Mouse (Mus musculus) olfactory bulb, adult 2 months (tissue): ENCODE results near the gene B4galt5. TPM values are rescaled to one million over a fixed set of nuclear protein-coding genes. Genes with fewer than 3 reads are reported as not detected.

ENCODE experiments used
- H3K27ac ChIP-seq: fragments of 200-500 bp; 2 replicates; pipeline ENCODE4 v1.5.1; 2012; ENCODE audit warnings: low read depth, low read length; ENCODE audit not compliant: insufficient read depth
- H3K4me1 ChIP-seq: fragments of 200-500 bp; 2 replicates; pipeline ENCODE4 v1.6.1; 2012; ENCODE audit warnings: low read length; ENCODE audit not compliant: control insufficient read depth, insufficient read depth
- H3K4me3 ChIP-seq: fragments of 200-500 bp; 2 replicates; pipeline ENCODE4 v1.5.1; 2012; ENCODE audit warnings: mild to moderate bottlenecking, low read depth, low read length, moderate library complexity; ENCODE audit not compliant: insufficient read depth
- CTCF ChIP-seq: fragments of 200-500 bp; IDR thresholded peaks from 2 replicates; pipeline ENCODE4 v1.5.1; 2012; ENCODE audit warnings: low read depth, mild to moderate bottlenecking, low read length, moderate library complexity; ENCODE audit not compliant: insufficient read depth
- POLR2A ChIP-seq: fragments of 200-500 bp; IDR thresholded peaks from 2 replicates; pipeline ENCODE4 v1.6.1; 2012; ENCODE audit warnings: mild to moderate bottlenecking, low read depth, low read length, moderate library complexity; ENCODE audit not compliant: insufficient read depth
- WGBS: fragments of 180-500 bp; shearing (Covaris S2); methylation state at CpG from one replicate; pipeline ENCODE4 v1.1.7; 2018; 5-methylcytosine and 5-hydroxymethylcytosine counted together
- polyA plus RNA-seq: library from polyadenylated mRNA; stranded (reverse); fragments of >200 nt; gene quantifications from 2 replicates; pipeline ENCODE4 v1.2.4, GENCODE M21; 2012; ENCODE audit warnings: low replicate concordance; ENCODE audit not compliant: missing spikeins, insufficient read depth, insufficient read length

Gene B4galt5
- polyA plus RNA-seq, 1 experiment, result not detected

- TF ChIP-seq POLR2A (no peak), CTCF (no peak)
- Histone ChIP-seq H3K4me1 (no peaks in the 10 kb centered on the region), H3K27ac (no peak overlapping the region), H3K4me3 (no peak overlapping the region)
- WGBS, result 64% methylated on average over 7 of the region's 7 CpGs
Measured at GRCm38 (mm10) chr2:167367325-167367724, 18.3 kb upstream of the B4galt5 start.

GRCm38 (mm10) chr2:167365063-167365462 is 16.1 kb upstream of the B4galt5 start:
- TF ChIP-seq POLR2A, result no peak
- TF ChIP-seq CTCF, result no peak
- no peaks in the 10 kb centered on the region for H3K4me1 ChIP-seq
- no peak overlapping the region for H3K4me3 ChIP-seq
- H3K27ac ChIP-seq, result no peak overlapping the region
- WGBS, result 100% methylated on average over 2 of the region's 2 CpGs

- 82% methylated on average over 9 of the region's 9 CpGs for WGBS
- Histone ChIP-seq H3K4me3 (no peak overlapping the region), H3K27ac (no peak overlapping the region), H3K4me1 (peaks cover 4% of the 10 kb centered on the region)
- TF ChIP-seq POLR2A (no peak), CTCF (no peak)
Measured at GRCm38 (mm10) chr2:167363272-167364045, 14.5 kb upstream of the B4galt5 start.

- no peak for TF ChIP-seq CTCF
- TF ChIP-seq POLR2A, result no peak
- WGBS, result 40% methylated on average over 2 of the region's 2 CpGs
- H3K4me1 ChIP-seq, result peaks cover 4% of the 10 kb centered on the region
- no peak overlapping the region for H3K4me3 ChIP-seq
- no peak overlapping the region for H3K27ac ChIP-seq
Measured at GRCm38 (mm10) chr2:167358499-167358898, 9.5 kb upstream of the B4galt5 start.

- Histone ChIP-seq H3K4me1 (peaks cover 4% of the 10 kb centered on the region), H3K27ac (no peak overlapping the region), H3K4me3 (no peak overlapping the region)
- TF ChIP-seq POLR2A, result no peak
- no peak for TF ChIP-seq CTCF
Measured at GRCm38 (mm10) chr2:167356885-167357284, 7.9 kb upstream of the B4galt5 start.

- no peak overlapping the region for H3K4me3 ChIP-seq
- peaks cover 4% of the 10 kb centered on the region for H3K4me1 ChIP-seq
- H3K27ac ChIP-seq, result no peak overlapping the region
- TF ChIP-seq CTCF (no peak), POLR2A (no peak)
- 57% methylated on average over 9 of the region's 9 CpGs for WGBS
Measured at GRCm38 (mm10) chr2:167354611-167355165, 5.7 kb upstream of the B4galt5 start.

- Histone ChIP-seq H3K4me1 (peaks cover 6% of the 10 kb centered on the region), H3K27ac (no peak overlapping the region), H3K4me3 (no peak overlapping the region)
- no peak for TF ChIP-seq POLR2A
- TF ChIP-seq CTCF, result no peak
- 98% methylated on average over 8 of the region's 8 CpGs for WGBS
Measured at GRCm38 (mm10) chr2:167354046-167354445, 5.1 kb upstream of the B4galt5 start.

GRCm38 (mm10) chr2:167352496-167352895 is 3.5 kb upstream of the B4galt5 start:
- Histone ChIP-seq H3K4me1 (peaks cover 2% of the 10 kb centered on the region; the same call in 1 of the 2 replicates), H3K4me3 (no peak overlapping the region), H3K27ac (no peak overlapping the region)
- 83% methylated on average over 6 of the region's 6 CpGs for WGBS
- TF ChIP-seq POLR2A (no peak), CTCF (no peak)

- no peak for TF ChIP-seq POLR2A
- TF ChIP-seq CTCF, result no peak
- WGBS, result 78% methylated on average over 9 of the region's 9 CpGs
- no peak overlapping the region for H3K4me3 ChIP-seq
- no peak overlapping the region for H3K27ac ChIP-seq
- H3K4me1 ChIP-seq, result peaks cover 2% of the 10 kb centered on the region; the same call in 1 of the 2 replicates
Measured at GRCm38 (mm10) chr2:167351371-167351951, 2.5 kb upstream of the B4galt5 start.
